ENCODE assay signal across 14 mouse cellular contexts in the genomic region with DNA sequence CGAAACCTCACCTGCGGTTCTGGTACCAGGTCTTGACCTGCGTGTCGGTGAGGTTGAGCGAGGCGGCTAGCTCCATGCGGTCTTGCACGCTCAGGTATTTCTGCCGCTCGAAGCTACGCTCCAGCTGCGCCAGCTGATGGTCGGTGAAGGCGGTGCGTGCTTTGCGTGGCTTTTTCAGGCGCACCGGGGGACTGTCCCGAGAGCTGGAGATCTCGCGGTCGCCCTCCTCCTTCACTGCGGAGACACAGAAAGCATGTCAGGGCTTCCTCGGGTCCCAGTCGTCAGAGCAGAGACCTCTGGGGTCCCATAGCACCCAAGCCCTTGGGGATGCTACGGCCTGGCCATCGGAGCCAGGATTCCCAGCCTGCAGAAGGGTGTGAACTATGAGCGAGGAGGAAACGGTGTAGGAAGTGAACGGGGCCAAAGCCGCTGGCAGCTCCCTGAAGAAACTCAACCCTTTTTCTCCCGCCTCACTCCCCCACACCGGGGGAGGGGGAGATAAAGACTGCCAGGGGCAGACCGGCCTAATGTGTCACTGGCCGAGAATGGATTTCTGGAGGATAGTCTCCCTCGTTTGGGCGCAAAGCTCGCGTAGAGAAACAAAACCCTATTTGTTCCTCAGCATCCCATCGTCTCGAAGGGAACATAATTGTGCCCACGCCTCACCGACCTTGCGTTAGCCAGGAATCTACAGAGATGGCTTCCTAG. TPM values are rescaled to one million over a fixed set of nuclear protein-coding genes. Genes with fewer than 3 reads are reported as not detected.
DNase-seq lines count a peak whose midpoint lies in the region; ATAC-seq and TF ChIP-seq lines count a peak whose summit lies in the region.
"Had no signal": no experiment of that assay in that cellular context is flagged by ENCODE, and none has a peak within 500 bp of the region (broad histone marks: within the 10 kb centered on the region; RNA-seq: fewer than 3 reads in every experiment).

No protein-coding gene starts in this region.

- no peak overlapping the region for H3K9ac ChIP-seq in stomach, postnatal 0 days (ENCODE audit: low read length)
- H3K9ac ChIP-seq: intestine, embryonic 15.5 days; liver, embryonic 14.5 days had no signal

- TF ChIP-seq EP300 in stomach, postnatal 0 days (optimal IDR thresholded peaks at IDR 0.05) = no peak

- H3K9me3 ChIP-seq in midbrain, embryonic 10.5 days (replicated peaks) = no peaks in the 10 kb centered on the region
- H3K9me3 ChIP-seq in stomach, postnatal 0 days (ENCODE audit: control insufficient read depth, low read length) = no peaks in the 10 kb centered on the region
- H3K9me3 ChIP-seq: intestine, embryonic 15.5 days; megakaryocyte, embryonic 14.5 days had no signal

- no peak overlapping the region for H3K4me2 ChIP-seq in stomach, postnatal 0 days (replicated peaks; ENCODE audit: low read depth)
- H3K4me2 ChIP-seq: intestine, embryonic 15.5 days had no signal

- no peak for ATAC-seq in stomach, postnatal 0 days (ENCODE audit: low FRiP score, low TSS enrichment)
- ATAC-seq: intestine, embryonic 15.5 days; Patski had no signal

- DNase-seq in cerebellum, postnatal 10 days = peak; percentile 72 to 73
- no peak for DNase-seq in cerebellum, adult 11-12 months
- DNase-seq in thymus, postnatal 4 days = peak; percentile 15
- DNase-seq in thymus, postnatal 10 days (ENCODE audit: low spot score in 2 of 2) = no peak
- peak; percentile 54 for DNase-seq in midbrain, embryonic 10.5 days (ENCODE audit: low spot score)
- DNase-seq in stomach, postnatal 0 days (ENCODE audit: low spot score) = no peak
- DNase-seq in layer of hippocampus, postnatal 36 days = no peak
- DNase-seq in heart, adult 18-20 months = no peak

- peak overlapping the region; percentile 84 for H3K27ac ChIP-seq in midbrain, embryonic 10.5 days (replicated peaks)
- H3K27ac ChIP-seq in stomach, postnatal 0 days (replicated peaks) = no peak overlapping the region
- H3K27ac ChIP-seq: intestine, embryonic 15.5 days; liver, embryonic 14.5 days had no signal

- H3K36me3 ChIP-seq in midbrain, embryonic 10.5 days = no peaks in the 10 kb centered on the region
- H3K36me3 ChIP-seq in stomach, postnatal 0 days (ENCODE audit: control insufficient read depth, insufficient read depth, low read length) = 0 out of 2 replicates have a peak, but pooled peaks cover 2% of the 10 kb centered on the region
- H3K36me3 ChIP-seq: intestine, embryonic 15.5 days had no signal

- TF ChIP-seq CTCF in stomach, postnatal 0 days (IDR thresholded peaks at IDR 0.05; ENCODE audit: low read depth) = peak; percentile 27; the same call in 1 of the 2 replicates

- H3K27me3 ChIP-seq in midbrain, embryonic 10.5 days (ENCODE audit: low read depth, poor library complexity, severe bottlenecking) = peaks cover 100% of the 10 kb centered on the region
- H3K27me3 ChIP-seq in stomach, postnatal 0 days (ENCODE audit: control insufficient read depth, insufficient read depth, low read length) = peaks cover 36% of the 10 kb centered on the region

- H3K4me1 ChIP-seq in midbrain, embryonic 10.5 days = peaks cover 64% of the 10 kb centered on the region
- no peaks in the 10 kb centered on the region for H3K4me1 ChIP-seq in stomach, postnatal 0 days (replicated peaks; ENCODE audit: control insufficient read depth, insufficient read depth)

- WGBS in midbrain, embryonic 10.5 days = under 1% methylated on average over 44 of the region's 44 CpGs
- WGBS in stomach, postnatal 0 days = 2% methylated on average over 44 of the region's 44 CpGs

- H3K4me3 ChIP-seq in midbrain, embryonic 10.5 days = peak overlapping the region; percentile 53
- no peak overlapping the region for H3K4me3 ChIP-seq in stomach, postnatal 0 days (ENCODE audit: low read depth, low read length)
- H3K4me3 ChIP-seq: intestine, embryonic 15.5 days; megakaryocyte, embryonic 14.5 days had no signal

RNA-seq across cellular contexts. Expression of a gene that starts 5.0 kb away (rescaled TPM):
- 10.9 and 13.8 TPM in 2 replicates for polyA plus RNA-seq in midbrain, embryonic 10.5 days (2016; fragmentation: Nextera tagmentation; extraction: Ambion mirVana)
- polyA plus RNA-seq in stomach, postnatal 0 days (2015; fragmentation: Nextera tagmentation; extraction: Ambion mirVana) = not detected in 2 replicates
- not detected for total RNA-seq in layer of hippocampus, postnatal 36 days (2021)
- total RNA-seq in heart, adult 18-20 months (2021) = not detected
- total RNA-seq: heart, adult 8-10 months; layer of hippocampus, adult 8-10 months had no signal
- polyA plus RNA-seq: liver, embryonic 14.5 days had no signal

Comparison
In these comparisons a context has a peak if more than half of its experiments do, and no peak if none do; other contexts are left out.
1. DNase-seq: peak in cerebellum, postnatal 10 days (2 of 2), thymus, postnatal 4 days (single experiment) and midbrain, embryonic 10.5 days (single experiment); none in cerebellum, adult 11-12 months (single experiment), thymus, postnatal 10 days (0 of 2), stomach, postnatal 0 days (single experiment), layer of hippocampus, postnatal 36 days (0 of 2) and heart, adult 18-20 months (0 of 2).